Mouse (Mus musculus): ENCODE measurements around the gene Mreg. TPM values are rescaled to one million over a fixed set of nuclear protein-coding genes. Genes with fewer than 3 reads are reported as not detected.

The Mreg gene
- total and polyA plus RNA-seq, 3 experiments, result not detected

GRCm38 (mm10) chr1:72121608-72122185 is 90.4 kb downstream of the Mreg start:
- no peaks in the 10 kb centered on the region for H3K9me3 ChIP-seq (replicated peaks; ENCODE audit: insufficient read depth, low read length)
- no peak overlapping the region for H3K27ac ChIP-seq (ENCODE audit: control insufficient read depth, low read depth, low read length)
- TF ChIP-seq MXI1 (IDR thresholded peaks at IDR 0.05; ENCODE audit: low read depth, low read length), result no peak
- TF ChIP-seq MEF2A (IDR thresholded peaks at IDR 0.05; ENCODE audit: extremely low read depth, insufficient replicate concordance, low read depth, low read length, poor library complexity, severe bottlenecking), result no peak
- no peak for TF ChIP-seq CHD2 (IDR thresholded peaks at IDR 0.05; ENCODE audit: low read length)
- TF ChIP-seq EP300 (IDR thresholded peaks at IDR 0.05; ENCODE audit: low read depth in 1 of 2, low read length in 2 of 2), result no peak
- no peak for TF ChIP-seq KAT2A (conservative IDR thresholded peaks at IDR 0.05; ENCODE audit: low read depth, low read length)
- no peak for TF ChIP-seq BHLHE40 (IDR thresholded peaks at IDR 0.05; ENCODE audit: borderline replicate concordance, low read depth, low read length)
- no peak for TF ChIP-seq CHD1 (IDR thresholded peaks at IDR 0.05; ENCODE audit: low read depth, low read length)
- TF ChIP-seq NRF1 (IDR thresholded peaks at IDR 0.05; ENCODE audit: insufficient read depth, low read depth, low read length, poor library complexity, severe bottlenecking), result no peak
- DNase-seq (ENCODE audit: low read depth, low spot score), result no peak
- H3K36me3 ChIP-seq (ENCODE audit: control insufficient read depth in 1 of 2, insufficient read depth in 2 of 2, low read length in 2 of 2), result no peaks in the 10 kb centered on the region
- H3K9ac ChIP-seq (ENCODE audit: control insufficient read depth, low read depth, low read length, poor library complexity, severe bottlenecking), result no peak overlapping the region
- no peaks in the 10 kb centered on the region for H3K79me2 ChIP-seq (ENCODE audit: control insufficient read depth, insufficient read depth, low read length, poor library complexity)
- no peak overlapping the region for H3K4me3 ChIP-seq (ENCODE audit: control insufficient read depth in 1 of 2, insufficient read depth in 1 of 2, low read depth in 2 of 2, low read length in 2 of 2)
- H3K4me1 ChIP-seq (ENCODE audit: control insufficient read depth in 1 of 2, insufficient read depth in 2 of 2, low read length in 2 of 2), result no peaks in the 10 kb centered on the region
- no peaks in the 10 kb centered on the region for H3K27me3 ChIP-seq (ENCODE audit: control insufficient read depth in 1 of 2, insufficient read depth in 2 of 2, low read length in 2 of 2)

- no peaks in the 10 kb centered on the region for H3K4me1 ChIP-seq (ENCODE audit: control insufficient read depth in 1 of 2, insufficient read depth in 2 of 2, low read length in 2 of 2)
- H3K9ac ChIP-seq (ENCODE audit: control insufficient read depth, low read depth, low read length, poor library complexity, severe bottlenecking), result no peak overlapping the region
- DNase-seq (ENCODE audit: low read depth, low spot score), result no peak
- no peaks in the 10 kb centered on the region for H3K27me3 ChIP-seq (ENCODE audit: control insufficient read depth in 1 of 2, insufficient read depth in 2 of 2, low read length in 2 of 2)
- TF ChIP-seq SMC3 (IDR thresholded peaks at IDR 0.05; ENCODE audit: low read depth, low read length) (no peak), TAL1 (IDR thresholded peaks at IDR 0.05; ENCODE audit: low read length) (no peak), USF1 (IDR thresholded peaks at IDR 0.05; ENCODE audit: low read depth, low read length) (no peak), MAFK (IDR thresholded peaks at IDR 0.05; ENCODE audit: borderline replicate concordance, low read depth, low read length) (no peak), ELF1 (IDR thresholded peaks at IDR 0.05; ENCODE audit: low read depth, low read length) (no peak), RCOR1 (IDR thresholded peaks at IDR 0.05; ENCODE audit: low read depth, low read length) (no peak), HCFC1 (IDR thresholded peaks at IDR 0.05; ENCODE audit: low read depth, low read length) (no peak), MAX (IDR thresholded peaks at IDR 0.05; ENCODE audit: low read length) (no peak), ETS1 (IDR thresholded peaks at IDR 0.05; ENCODE audit: low read depth, low read length) (no peak), ZC3H11A (IDR thresholded peaks at IDR 0.05; ENCODE audit: low read depth, low read length) (no peak), CHD1 (IDR thresholded peaks at IDR 0.05; ENCODE audit: low read depth, low read length) (no peak), GATA1 (IDR thresholded peaks at IDR 0.05; ENCODE audit: low read depth, low read length) (no peak), POLR2AphosphoS5 (IDR thresholded peaks at IDR 0.05; ENCODE audit: borderline replicate concordance, low read depth, low read length) (no peak), ZKSCAN1 (IDR thresholded peaks at IDR 0.05; ENCODE audit: low read depth, low read length) (no peak), POLR2AphosphoS2 (IDR thresholded peaks at IDR 0.05; ENCODE audit: low read length) (no peak)
- H3K36me3 ChIP-seq (ENCODE audit: control insufficient read depth in 1 of 2, insufficient read depth in 2 of 2, low read length in 2 of 2), result no peaks in the 10 kb centered on the region
- no peaks in the 10 kb centered on the region for H3K9me3 ChIP-seq (replicated peaks; ENCODE audit: insufficient read depth, low read length)
- H3K4me3 ChIP-seq (ENCODE audit: control insufficient read depth in 1 of 2, insufficient read depth in 1 of 2, low read depth in 2 of 2, low read length in 2 of 2), result no peak overlapping the region
- H3K79me2 ChIP-seq (ENCODE audit: control insufficient read depth, insufficient read depth, low read length, poor library complexity), result no peaks in the 10 kb centered on the region
- no peak overlapping the region for H3K27ac ChIP-seq (ENCODE audit: control insufficient read depth, low read depth, low read length)
Measured at GRCm38 (mm10) chr1:72119981-72120380, 92.1 kb downstream of the Mreg start.

Data from MEL (cell line).